Mouse (Mus musculus) brown adipose tissue, adult 24 weeks (tissue): ENCODE data around the gene Clstn2. TPM values are rescaled to one million over a fixed set of nuclear protein-coding genes. Genes with fewer than 3 reads are reported as not detected.

ENCODE experiments used
- H3K27ac ChIP-seq: fragments of 200-500 bp; replicated peaks from 2 replicates; pipeline ENCODE4 v1.5.1; 2012; ENCODE audit warnings: low read depth, mild to moderate bottlenecking, low read length
- H3K4me1 ChIP-seq: fragments of 200-500 bp; 2 replicates; pipeline ENCODE4 v1.6.1; 2012; ENCODE audit warnings: low read length, mixed read lengths; ENCODE audit not compliant: control insufficient read depth, insufficient read depth, insufficient read length
- H3K4me3 ChIP-seq: fragments of 200-500 bp; 2 replicates; pipeline ENCODE4 v1.5.1; 2012; ENCODE audit warnings: low read depth, mild to moderate bottlenecking, low read length, moderate library complexity; ENCODE audit not compliant: insufficient read depth
- polyA plus RNA-seq: library from polyadenylated mRNA; stranded (reverse); fragments of >200 nt; gene quantifications from 2 replicates; pipeline ENCODE4 v1.2.4, GENCODE M21; 2012; ENCODE audit not compliant: missing spikeins, insufficient read depth, insufficient read length

Gene Clstn2
- polyA plus RNA-seq, 1 experiment: 0.48 TPM

- Histone ChIP-seq H3K4me1 (no peaks in the 10 kb centered on the region), H3K27ac (no peak overlapping the region), H3K4me3 (no peak overlapping the region)
These were observed 260.6 kb downstream of the Clstn2 start for GRCm38 (mm10) chr9:97772431-97772830.

- no peak overlapping the region for H3K4me3 ChIP-seq
- no peaks in the 10 kb centered on the region for H3K4me1 ChIP-seq
- no peak overlapping the region for H3K27ac ChIP-seq
These were observed 263.6 kb downstream of the Clstn2 start for GRCm38 (mm10) chr9:97769331-97769730.

- Histone ChIP-seq H3K4me3 (no peak overlapping the region), H3K4me1 (no peaks in the 10 kb centered on the region), H3K27ac (no peak overlapping the region)
These were observed 267.7 kb downstream of the Clstn2 start for GRCm38 (mm10) chr9:97765251-97765767.

GRCm38 (mm10) chr9:97763048-97763447, 269.9 kb downstream of the Clstn2 start:
- Histone ChIP-seq H3K4me3 (no peak overlapping the region), H3K27ac (no peak overlapping the region), H3K4me1 (no peaks in the 10 kb centered on the region)

GRCm38 (mm10) chr9:97755599-97756270, 277.2 kb downstream of the Clstn2 start:
- Histone ChIP-seq H3K4me1 (no peaks in the 10 kb centered on the region), H3K27ac (no peak overlapping the region), H3K4me3 (no peak overlapping the region)

- no peaks in the 10 kb centered on the region for H3K4me1 ChIP-seq
- H3K4me3 ChIP-seq: no peak overlapping the region
- H3K27ac ChIP-seq: no peak overlapping the region
These were observed 279.3 kb downstream of the Clstn2 start for GRCm38 (mm10) chr9:97753715-97754114.

- H3K27ac ChIP-seq: no peak overlapping the region
- H3K4me1 ChIP-seq: no peaks in the 10 kb centered on the region
- no peak overlapping the region for H3K4me3 ChIP-seq
These were observed 286.4 kb downstream of the Clstn2 start for GRCm38 (mm10) chr9:97746574-97746973.

- Histone ChIP-seq H3K4me1 (no peaks in the 10 kb centered on the region), H3K4me3 (no peak overlapping the region), H3K27ac (no peak overlapping the region)
These were observed 305.1 kb downstream of the Clstn2 start for GRCm38 (mm10) chr9:97727715-97728486.

GRCm38 (mm10) chr9:97717728-97718127, 315.3 kb downstream of the Clstn2 start:
- H3K27ac ChIP-seq: no peak overlapping the region
- no peaks in the 10 kb centered on the region for H3K4me1 ChIP-seq

GRCm38 (mm10) chr9:97717005-97717404, 316.0 kb downstream of the Clstn2 start:
- Histone ChIP-seq H3K4me3 (no peak overlapping the region), H3K27ac (no peak overlapping the region), H3K4me1 (no peaks in the 10 kb centered on the region)

More at GRCm38 (mm10) chr9:97717728-97718127, 315.3 kb downstream of the Clstn2 start:
- H3K4me3 ChIP-seq: no peak overlapping the region

- Histone ChIP-seq H3K4me1 (no peaks in the 10 kb centered on the region), H3K4me3 (no peak overlapping the region), H3K27ac (no peak overlapping the region)
These were observed 320.1 kb downstream of the Clstn2 start for GRCm38 (mm10) chr9:97712888-97713287.

GRCm38 (mm10) chr9:97703901-97704503, 329.0 kb downstream of the Clstn2 start:
- H3K4me3 ChIP-seq: no peak overlapping the region
- no peaks in the 10 kb centered on the region for H3K4me1 ChIP-seq
- no peak overlapping the region for H3K27ac ChIP-seq

GRCm38 (mm10) chr9:97702989-97703388, 330.0 kb downstream of the Clstn2 start:
- H3K4me1 ChIP-seq: no peaks in the 10 kb centered on the region
- H3K27ac ChIP-seq: no peak overlapping the region

GRCm38 (mm10) chr9:97699983-97700382, 333.0 kb downstream of the Clstn2 start:
- no peaks in the 10 kb centered on the region for H3K4me1 ChIP-seq
- H3K4me3 ChIP-seq: no peak overlapping the region
- no peak overlapping the region for H3K27ac ChIP-seq

More at GRCm38 (mm10) chr9:97702989-97703388, 330.0 kb downstream of the Clstn2 start:
- H3K4me3 ChIP-seq: no peak overlapping the region

GRCm38 (mm10) chr9:97699020-97699419, 334.0 kb downstream of the Clstn2 start:
- H3K4me3 ChIP-seq: no peak overlapping the region
- H3K27ac ChIP-seq: no peak overlapping the region
- H3K4me1 ChIP-seq: no peaks in the 10 kb centered on the region
